In the genomic region with DNA sequence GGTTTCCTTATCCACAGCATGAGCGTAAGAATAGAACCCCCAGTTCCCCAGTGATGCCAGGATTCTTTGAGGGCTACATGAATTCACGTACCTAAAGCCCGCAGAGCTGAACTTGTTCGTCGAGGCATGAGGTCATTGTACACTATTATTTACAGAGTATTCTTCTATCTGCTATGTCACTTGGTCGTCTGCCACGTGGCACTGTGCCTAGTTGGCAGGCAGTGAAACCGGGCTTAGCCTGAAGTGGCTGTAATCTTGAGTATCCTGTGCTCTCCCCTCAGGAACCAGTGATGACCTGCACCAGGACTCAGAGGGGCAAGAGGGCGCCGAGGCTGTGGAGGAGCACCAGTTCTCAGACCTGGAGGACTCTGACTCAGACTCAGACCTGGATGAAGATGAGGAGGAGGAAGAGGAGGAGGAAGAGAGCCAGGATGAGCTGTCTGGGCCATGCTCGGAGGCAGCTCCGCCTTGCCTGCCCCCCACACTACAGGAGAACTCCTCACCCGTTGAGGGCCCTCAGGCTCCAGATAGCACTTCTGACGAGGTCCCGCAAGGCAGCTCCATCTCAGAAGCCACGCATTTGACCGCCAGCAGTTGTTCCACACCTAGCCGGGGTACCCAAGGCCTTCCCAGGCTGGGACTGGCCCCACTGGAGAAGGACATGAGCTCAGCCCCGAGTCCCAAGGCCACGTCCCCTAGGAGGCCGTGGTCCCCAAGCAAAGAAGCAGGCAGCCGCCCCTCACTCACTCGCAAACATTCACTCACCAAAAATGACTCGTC, we compare ENCODE assay signal across 8 mouse cellular contexts. TPM values are rescaled to one million over a fixed set of nuclear protein-coding genes. Genes with fewer than 3 reads are reported as not detected.
DNase-seq lines count a peak whose midpoint lies in the region.

No protein-coding gene starts in this region.

- DNase-seq in left cerebral cortex, postnatal 4 days, result peak; percentile 94
- DNase-seq in left cerebral cortex, postnatal 36 days (ENCODE audit: low spot score in 2 of 2), result no peak
- DNase-seq in brain, adult 2 months (ENCODE audit: low read depth, low spot score), result peak; percentile 66
- DNase-seq in heart, postnatal 36 days, result peak; percentile 45 to 73
- DNase-seq in ovary, postnatal 14 days (ENCODE audit: low spot score), result peak; percentile 79
- DNase-seq in left cerebral cortex, adult 11 months (ENCODE audit: low spot score), result no peak
- DNase-seq in T-cell, adult 2 months (ENCODE audit: low spot score), result no peak
- no peak for DNase-seq in thymus, postnatal 4 days

- intact Hi-C loops in left cerebral cortex, postnatal 4 days (cut with DNase I), result loop anchor here (10.0 kb wide), 1 partner anchor 243 kb away; no protein-coding TSS in a partner anchor
- intact Hi-C loops in left cerebral cortex, postnatal 36 days (cut with DNase I), result no loop called here
- intact Hi-C loops in heart, postnatal 36 days (cut with DNase I), result loop anchor here (10.0 kb wide), 1 partner anchor 897 kb away; a partner anchor contains a TSS

RNA-seq across cellular contexts. Expression of a gene that starts 29.4 kb away (rescaled TPM):
- not detected for total RNA-seq in left cerebral cortex, postnatal 4 days (2021)
- not detected for total RNA-seq in left cerebral cortex, postnatal 36 days (2021)
- not detected for total RNA-seq in heart, postnatal 36 days (2021)

Comparison
In these comparisons a context has a peak if more than half of its experiments do, and no peak if none do; other contexts are left out.
1. DNase-seq: peak in left cerebral cortex, postnatal 4 days (single experiment), brain, adult 2 months (single experiment), heart, postnatal 36 days (2 of 2) and ovary, postnatal 14 days (single experiment); none in left cerebral cortex, postnatal 36 days (0 of 2), left cerebral cortex, adult 11 months (single experiment), T-cell, adult 2 months (single experiment) and thymus, postnatal 4 days (single experiment).